Mouse (Mus musculus) olfactory bulb, adult 2 months (tissue): ENCODE measurements at regions not wholly inside any gene's neighbourhood (a gene's known extent, or its start where the extent isn't known, plus 50 kb on each side); places are given as distances from the start of the nearest gene placed in this dataset.

Source experiments
- H3K27ac ChIP-seq: fragments of 200-500 bp; 2 replicates; pipeline ENCODE4 v1.5.1; 2012; ENCODE audit warnings: low read depth, low read length; ENCODE audit not compliant: insufficient read depth
- H3K4me1 ChIP-seq: fragments of 200-500 bp; 2 replicates; pipeline ENCODE4 v1.6.1; 2012; ENCODE audit warnings: low read length; ENCODE audit not compliant: control insufficient read depth, insufficient read depth
- H3K4me3 ChIP-seq: fragments of 200-500 bp; 2 replicates; pipeline ENCODE4 v1.5.1; 2012; ENCODE audit warnings: mild to moderate bottlenecking, low read depth, low read length, moderate library complexity; ENCODE audit not compliant: insufficient read depth
- CTCF ChIP-seq: fragments of 200-500 bp; IDR thresholded peaks from 2 replicates; pipeline ENCODE4 v1.5.1; 2012; ENCODE audit warnings: low read depth, mild to moderate bottlenecking, low read length, moderate library complexity; ENCODE audit not compliant: insufficient read depth
- POLR2A ChIP-seq: fragments of 200-500 bp; IDR thresholded peaks from 2 replicates; pipeline ENCODE4 v1.6.1; 2012; ENCODE audit warnings: mild to moderate bottlenecking, low read depth, low read length, moderate library complexity; ENCODE audit not compliant: insufficient read depth
- WGBS: fragments of 180-500 bp; shearing (Covaris S2); methylation state at CpG from one replicate; pipeline ENCODE4 v1.1.7; 2018; 5-methylcytosine and 5-hydroxymethylcytosine counted together

- WGBS = 90% methylated on average over 5 of the region's 5 CpGs
- TF ChIP-seq POLR2A (no peak), CTCF (no peak)
- H3K4me1 ChIP-seq = no peaks in the 10 kb centered on the region
- no peak overlapping the region for H3K4me3 ChIP-seq
- H3K27ac ChIP-seq = no peak overlapping the region
Observed at GRCm38 (mm10) chr10:67420761-67421160, 114.5 kb upstream of the Egr2 start.

- no peak overlapping the region for H3K4me3 ChIP-seq
- WGBS = 96% methylated on average over 6 of the region's 6 CpGs
- TF ChIP-seq CTCF = no peak
- TF ChIP-seq POLR2A = no peak
- H3K4me1 ChIP-seq = peaks cover 3% of the 10 kb centered on the region; the same call in 1 of the 2 replicates
- H3K27ac ChIP-seq = no peak overlapping the region
Observed at GRCm38 (mm10) chr10:67425407-67425806, 109.9 kb upstream of the Egr2 start.

GRCm38 (mm10) chr10:67427220-67427619 is 108.1 kb upstream of the Egr2 start:
- WGBS = 37% methylated on average over 10 of the region's 10 CpGs
- no peak overlapping the region for H3K4me3 ChIP-seq
- H3K27ac ChIP-seq = no peak overlapping the region
- H3K4me1 ChIP-seq = peaks cover 3% of the 10 kb centered on the region; the same call in 1 of the 2 replicates
- no peak for TF ChIP-seq CTCF
- no peak for TF ChIP-seq POLR2A

GRCm38 (mm10) chr10:67430805-67431204 is 104.5 kb upstream of the Egr2 start:
- 91% methylated on average over 2 of the region's 2 CpGs for WGBS
- H3K4me1 ChIP-seq = peaks cover 3% of the 10 kb centered on the region; the same call in 1 of the 2 replicates
- TF ChIP-seq POLR2A = no peak
- TF ChIP-seq CTCF = no peak
- no peak overlapping the region for H3K27ac ChIP-seq
- H3K4me3 ChIP-seq = no peak overlapping the region

GRCm38 (mm10) chr10:67439042-67439635 is 96.1 kb upstream of the Egr2 start:
- TF ChIP-seq CTCF (no peak), POLR2A (no peak)
- no peak overlapping the region for H3K4me3 ChIP-seq
- WGBS = 80% methylated on average over 15 of the region's 15 CpGs
- H3K4me1 ChIP-seq = no peaks in the 10 kb centered on the region
- no peak overlapping the region for H3K27ac ChIP-seq

GRCm38 (mm10) chr10:67439844-67440243 is 95.4 kb upstream of the Egr2 start:
- WGBS = 91% methylated on average over 5 of the region's 5 CpGs
- Histone ChIP-seq H3K4me3 (no peak overlapping the region), H3K27ac (no peak overlapping the region), H3K4me1 (no peaks in the 10 kb centered on the region)
- TF ChIP-seq CTCF = no peak
- no peak for TF ChIP-seq POLR2A

- TF ChIP-seq CTCF (no peak), POLR2A (no peak)
- WGBS = 74% methylated on average over 7 of the region's 7 CpGs
- Histone ChIP-seq H3K27ac (no peak overlapping the region), H3K4me1 (no peaks in the 10 kb centered on the region), H3K4me3 (no peak overlapping the region)
Observed at GRCm38 (mm10) chr10:67441243-67441642, 94.0 kb upstream of the Egr2 start.

GRCm38 (mm10) chr10:67448875-67449274 is 86.4 kb upstream of the Egr2 start:
- 91% methylated on average over 6 of the region's 6 CpGs for WGBS
- no peak overlapping the region for H3K4me3 ChIP-seq
- no peaks in the 10 kb centered on the region for H3K4me1 ChIP-seq
- TF ChIP-seq CTCF (no peak), POLR2A (no peak)
- H3K27ac ChIP-seq = no peak overlapping the region

GRCm38 (mm10) chr10:67454149-67454548 is 81.1 kb upstream of the Egr2 start:
- WGBS = 62% methylated on average over 7 of the region's 7 CpGs
- H3K4me3 ChIP-seq = no peak overlapping the region
- H3K27ac ChIP-seq = no peak overlapping the region
- peaks cover 3% of the 10 kb centered on the region for H3K4me1 ChIP-seq
- TF ChIP-seq POLR2A = no peak
- no peak for TF ChIP-seq CTCF
